Mouse (Mus musculus) C2C12 (cell line): ENCODE measurements around the gene Olfr223.

Experiments used
- CTCF ChIP-seq: IDR thresholded peaks from one replicate; pipeline ENCODE4 v1.5.1; 2011; ENCODE audit not compliant: control insufficient read depth, insufficient read depth, insufficient read length
- MAX ChIP-seq: IDR thresholded peaks from one replicate; pipeline ENCODE4 v1.6.1; 2011; ENCODE audit warnings: mild to moderate bottlenecking, control low read depth
- MYOD1 ChIP-seq: IDR thresholded peaks from one replicate; pipeline ENCODE4 v1.6.1; 2011; ENCODE audit warnings: low read depth; ENCODE audit not compliant: control insufficient read depth, insufficient read length
- USF1 ChIP-seq: IDR thresholded peaks from one replicate; pipeline ENCODE4 v1.6.1; 2011; ENCODE audit warnings: low read depth, mild to moderate bottlenecking, control low read depth, moderate library complexity

DNA sequence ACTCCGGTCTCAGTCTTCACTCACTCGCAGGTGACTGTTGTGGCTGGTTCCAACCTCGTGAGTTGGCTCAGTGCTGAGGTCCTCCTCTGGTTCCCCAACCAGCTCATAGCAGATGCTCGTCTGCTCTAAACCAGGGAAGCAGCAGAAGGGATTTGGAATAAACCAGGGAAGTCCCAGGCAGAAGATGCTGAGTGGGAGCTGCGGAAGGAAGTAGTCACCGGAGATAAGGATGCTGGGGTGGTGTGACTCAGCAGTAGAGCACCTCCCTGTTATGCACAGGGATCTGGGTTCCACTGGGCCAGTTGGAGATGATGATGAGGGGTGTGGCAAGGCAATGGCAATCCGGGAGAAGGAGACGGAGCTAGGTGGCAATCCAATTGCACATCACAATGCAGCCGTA lies 49.1 kb downstream of the Olfr223 start:
- TF ChIP-seq MYOD1 (no peak), CTCF (no peak), USF1 (no peak), MAX (no peak)
